Mouse (Mus musculus): ENCODE measurements around the gene Fbp2.

- no peak for TF ChIP-seq KAT2A (IDR thresholded peaks at IDR 0.05; ENCODE audit: insufficient replicate concordance, low read length)
- TF ChIP-seq USF1 (IDR thresholded peaks at IDR 0.05; ENCODE audit: low read depth, low read length) = no peak
- no peak for TF ChIP-seq MEF2A (IDR thresholded peaks at IDR 0.05; ENCODE audit: borderline replicate concordance, low read depth, low read length)
- TF ChIP-seq SIN3A (IDR thresholded peaks at IDR 0.05; ENCODE audit: low read length) = no peak
- TF ChIP-seq MAX (IDR thresholded peaks at IDR 0.05; ENCODE audit: low read length) = no peak
- no peak for TF ChIP-seq JUN (IDR thresholded peaks at IDR 0.05; ENCODE audit: insufficient read depth, low read depth, low read length)
- TF ChIP-seq POLR2A (IDR thresholded peaks at IDR 0.05; ENCODE audit: low read depth, low read length) = no peak
- TF ChIP-seq MAZ (IDR thresholded peaks at IDR 0.05; ENCODE audit: low read depth, low read length) = no peak
- TF ChIP-seq CTCF (conservative IDR thresholded peaks at IDR 0.05 in 1 of 2, IDR thresholded peaks at IDR 0.05 in 1 of 2; ENCODE audit: low read depth in 2 of 2, low read length in 2 of 2) = no peak
- TF ChIP-seq POLR2AphosphoS2 (IDR thresholded peaks at IDR 0.05; ENCODE audit: low read depth, low read length) = no peak
- TF ChIP-seq EP300 (IDR thresholded peaks at IDR 0.05; ENCODE audit: low read length) = no peak
- TF ChIP-seq MAFK (IDR thresholded peaks at IDR 0.05; ENCODE audit: insufficient replicate concordance, low read length) = no peak
- TF ChIP-seq TCF12 (IDR thresholded peaks at IDR 0.05; ENCODE audit: low read depth, low read length) = no peak
- TF ChIP-seq NELFE (IDR thresholded peaks at IDR 0.05; ENCODE audit: low read depth, low read length) = no peak
These were observed 31.1 kb upstream of the Fbp2 start for GRCm38 (mm10) chr13:62889311-62889710.
